Mouse (Mus musculus) liver, embryonic 14.5 days (tissue): ENCODE data around the gene Igfbp3. TPM values are rescaled to one million over a fixed set of nuclear protein-coding genes. Genes with fewer than 3 reads are reported as not detected.
A peak's percentile ranks its signal among the peaks of the same experiment; 100 is the strongest.

Experiments
- ATAC-seq: fragments of 200-750 bp; cut with Nextera tagmentation; 2 replicates; pipeline ENCODE4 v1.8.0; 2017; ENCODE audit warnings: moderate number of reproducible peaks, mild to moderate bottlenecking, moderate library complexity; ENCODE audit not compliant: insufficient read depth
- DNase-seq, 3 experiments: peaks; one replicate each; pipeline ENCODE4 v3.0.0-alpha.2; 2012 to 2013; ENCODE audit warnings: low read depth in 3 of 3, low spot score in 3 of 3
- H3K27ac ChIP-seq: fragments of 300-500 bp; sonication (generic); 2 replicates; pipeline ENCODE4 v1.5.1; 2014; ENCODE audit warnings: moderate library complexity, mild to moderate bottlenecking, control low read depth, inconsistent platforms
- H3K27me3 ChIP-seq: fragments of 300-500 bp; sonication (generic); 2 replicates; pipeline ENCODE4 v1.6.1; 2014; ENCODE audit warnings: mild to moderate bottlenecking, low read length, moderate library complexity; ENCODE audit not compliant: control insufficient read depth, insufficient read depth
- H3K36me3 ChIP-seq: fragments of 300-500 bp; sonication (generic); replicated peaks from 2 replicates; pipeline ENCODE4 v1.6.1; 2014; ENCODE audit warnings: low read depth; ENCODE audit not compliant: control insufficient read depth, insufficient read depth
- H3K4me1 ChIP-seq, 2 experiments: fragments of 200-500 bp in 1 of 2; fragments of 300-500 bp in 1 of 2; sonication (generic) in 1 of 2; replicated peaks; 2 replicates each; pipeline ENCODE4 v1.6.1; 2012 to 2014; ENCODE audit warnings: antibody characterized with exemption in 1 of 2, inconsistent platforms in 1 of 2, low read length in 1 of 2; ENCODE audit not compliant: control insufficient read depth in 2 of 2, insufficient read depth in 2 of 2
- H3K4me2 ChIP-seq: fragments of 300-500 bp; sonication (generic); 2 replicates; pipeline ENCODE4 v1.6.1; 2014; ENCODE audit warnings: low read depth, mild to moderate bottlenecking, control low read depth, moderate library complexity
- H3K4me3 ChIP-seq, 2 experiments: fragments of 200-500 bp in 1 of 2; fragments of 300-500 bp in 1 of 2; sonication (generic) in 1 of 2; 2 replicates each; pipeline ENCODE4 v1.5.1; 2012 to 2014; ENCODE audit warnings: low read depth in 2 of 2, low read length in 2 of 2, mild to moderate bottlenecking in 2 of 2, control low read depth in 1 of 2, inconsistent platforms in 1 of 2, moderate library complexity in 1 of 2; ENCODE audit not compliant: insufficient read depth in 1 of 2
- H3K9ac ChIP-seq: fragments of 300-500 bp; sonication (generic); replicated peaks from 2 replicates; pipeline ENCODE4 v1.6.1; 2014; ENCODE audit warnings: mild to moderate bottlenecking, control low read depth, moderate library complexity
- H3K9me3 ChIP-seq: fragments of 300-500 bp; sonication (generic); 2 replicates; pipeline ENCODE4 v1.6.1; 2016; ENCODE audit warnings: low read length, mixed read lengths; ENCODE audit not compliant: control insufficient read depth
- CTCF ChIP-seq: IDR thresholded peaks from 2 replicates; pipeline ENCODE4 v1.5.1; 2016; ENCODE audit warnings: antibody characterized with exemption, low read depth, control low read depth
- EP300 ChIP-seq: IDR thresholded peaks from 2 replicates; pipeline ENCODE4 v1.6.1; 2016; ENCODE audit warnings: antibody characterized with exemption, low read depth
- WGBS: fragments of 180-500 bp; shearing (Covaris S2); extraction: QIAGEN DNeasy Blood & Tissue Kit; methylation state at CpG from one replicate; pipeline ENCODE4 v1.1.7; 2014; ENCODE audit not compliant: insufficient replicate concordance; 5-methylcytosine and 5-hydroxymethylcytosine counted together
- polyA plus RNA-seq, 2 experiments: library from polyadenylated mRNA; depleted of rRNA in 1 of 2; stranded (reverse) in 1 of 2; unstranded in 1 of 2; fragments of >200 nt; fragmentation: Nextera tagmentation in 1 of 2; extraction: Ambion mirVana in 1 of 2; gene quantifications; 2 replicates each; pipeline versions ENCODE4 v1.2.1 to v1.2.3; 2012 to 2014

Gene Igfbp3
- polyA plus RNA-seq, 2 experiments: 19.0 to 21.4 TPM

GRCm38 (mm10) chr11:7200393-7200783, 13.3 kb downstream of the Igfbp3 start:
- Histone ChIP-seq H3K4me1 (peaks cover 0 to 4% of the 10 kb centered on the region in 2 experiments; a peak in 1 of 4 replicates), H3K27ac (no peak overlapping the region), H3K4me2 (no peak overlapping the region), H3K9ac (no peak overlapping the region), H3K27me3 (no peaks in the 10 kb centered on the region), H3K36me3 (no peaks in the 10 kb centered on the region), H3K4me3 (no peak overlapping the region), H3K9me3 (no peaks in the 10 kb centered on the region)
- no peak for DNase-seq
- no peak for ATAC-seq
- no peak for TF ChIP-seq CTCF
- TF ChIP-seq EP300: no peak
- WGBS: 60% methylated on average over 9 of the region's 9 CpGs

DNA sequence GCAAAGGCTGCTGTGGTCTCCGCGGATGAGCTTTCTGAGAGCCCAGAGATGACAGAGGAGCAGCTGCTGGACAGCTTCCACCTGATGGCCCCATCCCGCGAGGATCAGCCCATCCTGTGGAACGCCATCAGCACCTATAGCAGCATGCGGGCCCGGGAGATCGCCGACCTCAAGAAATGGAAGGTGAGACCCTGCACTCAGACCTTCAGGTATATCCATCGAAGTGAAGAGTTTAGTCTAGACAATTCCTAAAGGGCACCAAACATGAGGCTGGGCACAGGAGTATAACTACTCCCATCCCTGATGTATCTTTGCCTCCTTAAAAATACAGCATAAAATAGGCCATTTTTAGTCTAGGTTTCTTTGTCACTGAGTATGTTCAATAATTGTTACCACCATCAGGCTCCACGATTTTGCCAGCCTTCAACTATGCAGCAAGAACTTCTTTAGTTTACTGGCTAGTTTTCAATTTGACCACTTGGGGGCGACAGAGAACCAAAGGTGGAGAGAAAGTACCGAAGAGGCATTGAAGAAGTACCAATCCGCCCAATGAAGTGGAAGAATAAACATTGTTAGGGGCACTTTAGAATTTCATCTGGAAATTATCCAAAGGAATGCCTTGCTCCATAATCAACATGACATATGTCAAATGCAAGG, 13.9 kb downstream of the Igfbp3 start:
- ATAC-seq (no peak), DNase-seq (peak in 1 of 3 experiments; percentile 37)
- Histone ChIP-seq H3K4me3 (no peak overlapping the region), H3K9me3 (no peaks in the 10 kb centered on the region; the same call in 1 of the 2 replicates), H3K9ac (no peak overlapping the region), H3K36me3 (no peaks in the 10 kb centered on the region), H3K4me2 (no peak overlapping the region), H3K4me1 (peaks cover 0 to 4% of the 10 kb centered on the region in 2 experiments; a peak in 1 of 4 replicates), H3K27me3 (no peaks in the 10 kb centered on the region), H3K27ac (no peak overlapping the region)
- TF ChIP-seq EP300: no peak
- peak; percentile 61 for TF ChIP-seq CTCF
- 40% methylated on average over 14 of the region's 14 CpGs for WGBS

- Histone ChIP-seq H3K27me3 (no peaks in the 10 kb centered on the region), H3K9ac (peak overlapping the region; percentile 36; the same call in 1 of the 2 replicates), H3K4me3 (peak overlapping the region; percentile 39 to 47), H3K36me3 (no peaks in the 10 kb centered on the region), H3K27ac (no peak overlapping the region), H3K4me1 (peaks cover 0 to 6% of the 10 kb centered on the region in 2 experiments; a peak in 1 of 4 replicates), H3K4me2 (peak overlapping the region; percentile 35), H3K9me3 (no peaks in the 10 kb centered on the region; the same call in 1 of the 2 replicates)
- TF ChIP-seq EP300 (no peak), CTCF (no peak)
- no peak for ATAC-seq
- no peak for DNase-seq
- WGBS: 43% methylated on average over 10 of the region's 10 CpGs
Observed at GRCm38 (mm10) chr11:7198481-7199256, 15.1 kb downstream of the Igfbp3 start.

DNA sequence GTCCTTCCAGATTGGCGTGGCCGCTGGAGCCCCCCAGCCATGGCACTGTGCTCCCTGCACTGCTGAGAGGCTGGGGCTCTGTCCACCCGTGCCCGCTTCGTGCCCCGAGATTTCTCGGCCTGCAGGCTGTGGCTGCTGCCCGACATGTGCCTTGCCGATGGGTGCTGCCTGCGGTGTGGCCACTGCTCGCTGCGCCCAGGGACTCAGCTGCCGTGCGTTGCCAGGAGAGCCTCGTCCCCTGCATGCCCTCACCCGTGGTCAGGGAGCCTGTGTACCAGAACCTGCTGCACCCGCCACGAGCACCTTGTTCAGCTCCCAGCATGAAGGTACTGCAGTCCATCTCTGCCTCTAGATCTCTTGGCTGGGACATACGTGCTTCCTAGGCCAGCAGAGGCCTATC, 15.7 kb downstream of the Igfbp3 start:
- Histone ChIP-seq H3K27me3 (no peaks in the 10 kb centered on the region), H3K4me2 (peak overlapping the region; percentile 13; the same call in 1 of the 2 replicates), H3K36me3 (no peaks in the 10 kb centered on the region), H3K27ac (no peak overlapping the region), H3K9me3 (no peaks in the 10 kb centered on the region; the same call in 1 of the 2 replicates), H3K9ac (peak overlapping the region; percentile 36), H3K4me1 (peaks cover 0 to 6% of the 10 kb centered on the region in 2 experiments; a peak in 1 of 4 replicates), H3K4me3 (peak overlapping the region; percentile 39 to 47)
- DNase-seq (no peak), ATAC-seq (no peak)
- 66% methylated on average over 19 of the region's 19 CpGs for WGBS
- TF ChIP-seq EP300: no peak
- no peak for TF ChIP-seq CTCF

GRCm38 (mm10) chr11:7197491-7197941, 16.2 kb downstream of the Igfbp3 start, which contains the start of gene Igfbp1:
Gene Igfbp1 (plus strand): TSS chr11:7197782.
- DNase-seq: peak in 2 of 3 experiments; percentile 45
- H3K27me3 ChIP-seq: no peaks in the 10 kb centered on the region
- H3K36me3 ChIP-seq: no peaks in the 10 kb centered on the region
- no peaks in the 10 kb centered on the region; the same call in 1 of the 2 replicates for H3K9me3 ChIP-seq
- ATAC-seq: peak; percentile 68
- H3K4me3 ChIP-seq: peak within 1 kb of the TSS; percentile 39 to 47
- peaks cover 0 to 6% of the 10 kb centered on the region in 2 experiments; a peak in 1 of 4 replicates for H3K4me1 ChIP-seq
- peak within 1 kb of the TSS; percentile 36 for H3K9ac ChIP-seq
- peak within 1 kb of the TSS; percentile 35 for H3K4me2 ChIP-seq
- WGBS: 61% methylated on average over 12 of the region's 12 CpGs
- H3K27ac ChIP-seq: no peak within 1 kb of the TSS; the same call in 1 of the 2 replicates
- TF ChIP-seq EP300: no peak
- TF ChIP-seq CTCF: no peak
